Mouse (Mus musculus): ENCODE data around the gene Gipc1.

DNA sequence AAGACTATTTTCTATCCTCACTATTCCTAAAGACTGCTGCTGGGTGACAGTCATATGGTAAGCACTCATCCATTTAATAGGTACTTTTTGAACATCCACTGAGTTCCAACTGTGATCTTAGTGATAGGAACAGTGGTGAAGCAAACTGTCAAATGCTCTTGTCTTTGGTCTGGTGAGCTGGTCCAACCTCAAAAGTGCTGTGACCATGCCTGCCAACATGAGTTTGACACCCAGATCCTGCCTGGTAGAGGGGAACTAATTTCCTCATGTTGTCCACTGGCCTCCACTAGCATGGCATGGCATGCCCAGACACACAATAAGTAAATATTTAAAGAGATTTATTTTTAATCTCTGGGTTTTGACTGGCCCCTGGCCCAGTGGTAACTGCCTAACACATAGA is 35.9 kb upstream of the Gipc1 start:
- no peak for TF ChIP-seq EP300 (IDR thresholded peaks at IDR 0.05; ENCODE audit: low read depth)
- TF ChIP-seq CTCF (IDR thresholded peaks at IDR 0.05; ENCODE audit: low read depth), result no peak

All from liver, postnatal 0 days (tissue).